Mouse (Mus musculus): ENCODE results near the gene Gm10382.
"Not testable (repeated sequence)": the region's sequence is repeated elsewhere in the genome, so short reads cannot be mapped to it uniquely, and the experiment has no call there.

The Gm10382 gene

GRCm38 (mm10) chr5:125418636-125419035, 29.5 kb downstream of the Gm10382 start:
- DNase-seq (ENCODE audit: low spot score): no peak

GRCm38 (mm10) chr5:125419124-125419523, 30.0 kb downstream of the Gm10382 start:
- DNase-seq (ENCODE audit: low spot score): no peak

- DNase-seq (ENCODE audit: low spot score): no peak
Measured at GRCm38 (mm10) chr5:125425698-125426276, 36.7 kb downstream of the Gm10382 start.

- DNase-seq (ENCODE audit: low spot score): no peak
Measured at GRCm38 (mm10) chr5:125426343-125426742, 37.2 kb downstream of the Gm10382 start.

- not testable (repeated sequence) for DNase-seq (ENCODE audit: low spot score)
Measured at GRCm38 (mm10) chr5:125432324-125432723, 43.2 kb downstream of the Gm10382 start.

GRCm38 (mm10) chr5:125433793-125434337, 44.7 kb downstream of the Gm10382 start, which contains the start of gene Dhx37:
TSS of gene Dhx37 (minus strand) at chr5:125434121.
- DNase-seq (ENCODE audit: low spot score): peak; percentile 95

GRCm38 (mm10) chr5:125434347-125434746, 45.2 kb downstream of the Gm10382 start:
- DNase-seq (ENCODE audit: low spot score): not testable (repeated sequence)
